Mouse (Mus musculus): ENCODE measurements around the gene Olfr1309. TPM values are rescaled to one million over a fixed set of nuclear protein-coding genes. Genes with fewer than 3 reads are reported as not detected.
"Not testable (repeated sequence)": the region's sequence is repeated elsewhere in the genome, so short reads cannot be mapped to it uniquely, and the experiment has no call there.

Olfr1309 gene
- polyA plus RNA-seq (2012; rRNA removed) = not detected in 2 replicates

- 59% methylated on average over 1 of the region's 1 CpGs for WGBS
- DNase-seq = no peak
- TF ChIP-seq POLR2A (IDR thresholded peaks at IDR 0.05; ENCODE audit: control insufficient read depth, extremely low read depth, insufficient read depth, low read length, poor library complexity) (no peak), CTCF (IDR thresholded peaks at IDR 0.05; ENCODE audit: borderline replicate concordance, control insufficient read depth, extremely low read depth, insufficient read depth, low read length, poor library complexity) (no peak)
- Histone ChIP-seq H3K4me1 (replicated peaks; ENCODE audit: control insufficient read depth, insufficient read depth, low read length) (no peaks in the 10 kb centered on the region), H3K27ac (ENCODE audit: control insufficient read depth, insufficient read depth, low read length) (no peak within 1 kb of the TSS), H3K27me3 (ENCODE audit: control insufficient read depth, insufficient read depth, low read length) (no peaks in the 10 kb centered on the region), H3K36me3 (ENCODE audit: control insufficient read depth, insufficient read depth, low read length) (no peaks in the 10 kb centered on the region), H3K4me3 (ENCODE audit: control insufficient read depth, insufficient read depth, low read length) (no peak within 1 kb of the TSS)
Observed at GRCm38 (mm10) chr2:111990181-111990580, at the start of gene Olfr1309. TSS of gene Olfr1309 (minus strand) at chr2:111990281.

GRCm38 (mm10) chr2:112026971-112027370 lies 36.9 kb upstream of the Olfr1309 start:
- not testable (repeated sequence) for H3K27ac ChIP-seq (ENCODE audit: control insufficient read depth, insufficient read depth, low read length); H3K4me3 ChIP-seq (ENCODE audit: control insufficient read depth, insufficient read depth, low read length); DNase-seq; H3K27me3 ChIP-seq (ENCODE audit: control insufficient read depth, insufficient read depth, low read length); H3K4me1 ChIP-seq (replicated peaks; ENCODE audit: control insufficient read depth, insufficient read depth, low read length); H3K36me3 ChIP-seq (ENCODE audit: control insufficient read depth, insufficient read depth, low read length)
- WGBS = 57% methylated on average over 6 of the region's 6 CpGs

- no peak within 1 kb of the TSS for H3K4me3 ChIP-seq (ENCODE audit: control insufficient read depth, insufficient read depth, low read length)
- no peak within 1 kb of the TSS for H3K27ac ChIP-seq (ENCODE audit: control insufficient read depth, insufficient read depth, low read length)
- H3K4me1 ChIP-seq (replicated peaks; ENCODE audit: control insufficient read depth, insufficient read depth, low read length) = no peaks in the 10 kb centered on the region
- TF ChIP-seq POLR2A (IDR thresholded peaks at IDR 0.05; ENCODE audit: control insufficient read depth, extremely low read depth, insufficient read depth, low read length, poor library complexity) = no peak
- TF ChIP-seq CTCF (IDR thresholded peaks at IDR 0.05; ENCODE audit: borderline replicate concordance, control insufficient read depth, extremely low read depth, insufficient read depth, low read length, poor library complexity) = no peak
- no peaks in the 10 kb centered on the region for H3K36me3 ChIP-seq (ENCODE audit: control insufficient read depth, insufficient read depth, low read length)
- H3K27me3 ChIP-seq (ENCODE audit: control insufficient read depth, insufficient read depth, low read length) = no peaks in the 10 kb centered on the region
- no peak for DNase-seq
- 98% methylated on average over 2 of the region's 2 CpGs for WGBS
Observed at GRCm38 (mm10) chr2:112024312-112024711, 34.2 kb upstream of the Olfr1309 start, which contains the start of gene Olfr1311. TSS of gene Olfr1311 (minus strand) at chr2:112024412.

- Histone ChIP-seq H3K4me3 (ENCODE audit: control insufficient read depth, insufficient read depth, low read length) (no peak overlapping the region), H3K36me3 (ENCODE audit: control insufficient read depth, insufficient read depth, low read length) (no peaks in the 10 kb centered on the region), H3K27me3 (ENCODE audit: control insufficient read depth, insufficient read depth, low read length) (no peaks in the 10 kb centered on the region), H3K27ac (ENCODE audit: control insufficient read depth, insufficient read depth, low read length) (no peak overlapping the region), H3K4me1 (replicated peaks; ENCODE audit: control insufficient read depth, insufficient read depth, low read length) (no peaks in the 10 kb centered on the region)
- WGBS = 91% methylated on average over 3 of the region's 3 CpGs
- TF ChIP-seq POLR2A (IDR thresholded peaks at IDR 0.05; ENCODE audit: control insufficient read depth, extremely low read depth, insufficient read depth, low read length, poor library complexity) = no peak
- TF ChIP-seq CTCF (IDR thresholded peaks at IDR 0.05; ENCODE audit: borderline replicate concordance, control insufficient read depth, extremely low read depth, insufficient read depth, low read length, poor library complexity) = no peak
- no peak for DNase-seq
Observed at GRCm38 (mm10) chr2:112014900-112015299, 24.8 kb upstream of the Olfr1309 start.

- Histone ChIP-seq H3K27ac (ENCODE audit: control insufficient read depth, insufficient read depth, low read length) (no peak within 1 kb of the TSS), H3K27me3 (ENCODE audit: control insufficient read depth, insufficient read depth, low read length) (no peaks in the 10 kb centered on the region), H3K4me3 (ENCODE audit: control insufficient read depth, insufficient read depth, low read length) (no peak within 1 kb of the TSS), H3K4me1 (replicated peaks; ENCODE audit: control insufficient read depth, insufficient read depth, low read length) (no peaks in the 10 kb centered on the region), H3K36me3 (ENCODE audit: control insufficient read depth, insufficient read depth, low read length) (no peaks in the 10 kb centered on the region)
- DNase-seq = no peak
- no peak for TF ChIP-seq POLR2A (IDR thresholded peaks at IDR 0.05; ENCODE audit: control insufficient read depth, extremely low read depth, insufficient read depth, low read length, poor library complexity)
- no peak for TF ChIP-seq CTCF (IDR thresholded peaks at IDR 0.05; ENCODE audit: borderline replicate concordance, control insufficient read depth, extremely low read depth, insufficient read depth, low read length, poor library complexity)
Observed at GRCm38 (mm10) chr2:112012608-112013007, 22.5 kb upstream of the Olfr1309 start, which contains the start of gene Olfr1310. TSS of gene Olfr1310 (minus strand) at chr2:112012708.

GRCm38 (mm10) chr2:111964844-111965243 lies 25.2 kb downstream of the Olfr1309 start, which contains the start of gene Olfr1308:
TSS of gene Olfr1308 (minus strand) at chr2:111964944.
- Histone ChIP-seq H3K27ac (ENCODE audit: control insufficient read depth, insufficient read depth, low read length) (no peak within 1 kb of the TSS), H3K4me3 (ENCODE audit: control insufficient read depth, insufficient read depth, low read length) (no peak within 1 kb of the TSS), H3K4me1 (replicated peaks; ENCODE audit: control insufficient read depth, insufficient read depth, low read length) (no peaks in the 10 kb centered on the region), H3K27me3 (ENCODE audit: control insufficient read depth, insufficient read depth, low read length) (no peaks in the 10 kb centered on the region), H3K36me3 (ENCODE audit: control insufficient read depth, insufficient read depth, low read length) (no peaks in the 10 kb centered on the region)
- TF ChIP-seq POLR2A (IDR thresholded peaks at IDR 0.05; ENCODE audit: control insufficient read depth, extremely low read depth, insufficient read depth, low read length, poor library complexity) (no peak), CTCF (IDR thresholded peaks at IDR 0.05; ENCODE audit: borderline replicate concordance, control insufficient read depth, extremely low read depth, insufficient read depth, low read length, poor library complexity) (no peak)
- 53% methylated on average over 1 of the region's 1 CpGs for WGBS
- no peak for DNase-seq

GRCm38 (mm10) chr2:111949340-111949739 lies 40.7 kb downstream of the Olfr1309 start, which contains the start of gene Olfr1307:
TSS of gene Olfr1307 (minus strand) at chr2:111949440.
- H3K4me1 ChIP-seq (replicated peaks; ENCODE audit: control insufficient read depth, insufficient read depth, low read length) = no peaks in the 10 kb centered on the region
- 80% methylated on average over 1 of the region's 1 CpGs for WGBS
- H3K4me3 ChIP-seq (ENCODE audit: control insufficient read depth, insufficient read depth, low read length) = no peak within 1 kb of the TSS
- DNase-seq = no peak
- H3K27me3 ChIP-seq (ENCODE audit: control insufficient read depth, insufficient read depth, low read length) = no peaks in the 10 kb centered on the region
- no peak for TF ChIP-seq POLR2A (IDR thresholded peaks at IDR 0.05; ENCODE audit: control insufficient read depth, extremely low read depth, insufficient read depth, low read length, poor library complexity)
- no peak for TF ChIP-seq CTCF (IDR thresholded peaks at IDR 0.05; ENCODE audit: borderline replicate concordance, control insufficient read depth, extremely low read depth, insufficient read depth, low read length, poor library complexity)
- H3K36me3 ChIP-seq (ENCODE audit: control insufficient read depth, insufficient read depth, low read length) = no peaks in the 10 kb centered on the region
- no peak within 1 kb of the TSS for H3K27ac ChIP-seq (ENCODE audit: control insufficient read depth, insufficient read depth, low read length)

Other genes with a start within 250 kb of the Olfr1309 start
- not detected in 2 replicates for gene Olfr1301, start 239.3 kb downstream of the Olfr1309 start, polyA plus RNA-seq (2012; rRNA removed)
- not detected in 2 replicates for gene Olfr1302, start 212.9 kb downstream of the Olfr1309 start, polyA plus RNA-seq (2012; rRNA removed)
- not detected in 2 replicates for gene Olfr1303, start 169.9 kb downstream of the Olfr1309 start, polyA plus RNA-seq (2012; rRNA removed)
- gene Olfr1305, start 113.1 kb downstream of the Olfr1309 start, polyA plus RNA-seq (2012; rRNA removed) = not detected in 2 replicates
- not detected in 2 replicates for gene Olfr1306, start 74.0 kb downstream of the Olfr1309 start, polyA plus RNA-seq (2012; rRNA removed)
- not detected in 2 replicates for gene Olfr1307, start 40.8 kb downstream of the Olfr1309 start, polyA plus RNA-seq (2012; rRNA removed)
- not detected in 2 replicates for gene Olfr1308, start 25.3 kb downstream of the Olfr1309 start, polyA plus RNA-seq (2012; rRNA removed)
- not detected in 2 replicates for gene Olfr1310, start 22.4 kb upstream of the Olfr1309 start, polyA plus RNA-seq (2012; rRNA removed)
- gene Olfr1311, start 34.1 kb upstream of the Olfr1309 start, polyA plus RNA-seq (2012; rRNA removed) = not detected in 2 replicates
- not detected in 2 replicates for gene Olfr1312, start 60.0 kb upstream of the Olfr1309 start, polyA plus RNA-seq (2012; rRNA removed)
- not detected in 2 replicates for gene Olfr1313, start 87.6 kb upstream of the Olfr1309 start, polyA plus RNA-seq (2012; rRNA removed)
- gene Olfr1314, start 106.5 kb upstream of the Olfr1309 start, polyA plus RNA-seq (2012; rRNA removed) = not detected in 2 replicates
- gene Olfr1315-ps1, start 125.2 kb upstream of the Olfr1309 start, polyA plus RNA-seq (2012; rRNA removed) = not detected in 2 replicates
- not detected in 2 replicates for gene Olfr1316, start 144.7 kb upstream of the Olfr1309 start, polyA plus RNA-seq (2012; rRNA removed)
- gene Olfr1317, start 150.0 kb upstream of the Olfr1309 start, polyA plus RNA-seq (2012; rRNA removed) = not detected in 2 replicates
- not detected in 2 replicates for gene Olfr1318, start 163.9 kb upstream of the Olfr1309 start, polyA plus RNA-seq (2012; rRNA removed)
- gene Lpcat4, start 249.2 kb upstream of the Olfr1309 start, polyA plus RNA-seq (2012; rRNA removed) = 70.0 and 77.7 TPM in 2 replicates

Data from thymus, adult 2 months (tissue).